Mouse (Mus musculus): Measurements from ENCODE around the gene Endod1. TPM values are rescaled to one million over a fixed set of nuclear protein-coding genes. Genes with fewer than 3 reads are reported as not detected.

Gene Endod1
- polyA plus RNA-seq, 1 experiment, result 123 TPM

- peaks cover 11% of the 10 kb centered on the region; the same call in 1 of the 2 replicates for H3K4me1 ChIP-seq (ENCODE audit: control insufficient read depth, insufficient read depth, low read length)
- peak; percentile 74 to 86 for DNase-seq
- no peak; the same call in 1 of the 2 replicates for TF ChIP-seq POLR2A (IDR thresholded peaks at IDR 0.05; ENCODE audit: borderline replicate concordance, insufficient read depth, low read length)
- no peak for TF ChIP-seq CTCF (IDR thresholded peaks at IDR 0.05; ENCODE audit: borderline replicate concordance, insufficient read depth, low read depth, low read length)
- H3K27me3 ChIP-seq (ENCODE audit: control insufficient read depth, insufficient read depth, low read length), result no peaks in the 10 kb centered on the region
- H3K27ac ChIP-seq (ENCODE audit: insufficient read depth, low read length), result peak overlapping the region; percentile 62
- WGBS, result 5% methylated on average over 4 of the region's 4 CpGs
- no peak overlapping the region for H3K4me3 ChIP-seq (replicated peaks; ENCODE audit: insufficient read depth, low read depth, low read length)
Measured at GRCm38 (mm10) chr9:14389050-14389621, 7.8 kb upstream of the Endod1 start.

GRCm38 (mm10) chr9:14388001-14388400 lies 6.7 kb upstream of the Endod1 start:
- peak overlapping the region; percentile 18; the same call in 1 of the 2 replicates for H3K27ac ChIP-seq (ENCODE audit: insufficient read depth, low read length)
- WGBS, result 92% methylated on average over 1 of the region's 1 CpGs
- peaks cover 11% of the 10 kb centered on the region; the same call in 1 of the 2 replicates for H3K4me1 ChIP-seq (ENCODE audit: control insufficient read depth, insufficient read depth, low read length)
- TF ChIP-seq POLR2A (IDR thresholded peaks at IDR 0.05; ENCODE audit: borderline replicate concordance, insufficient read depth, low read length) (no peak), CTCF (IDR thresholded peaks at IDR 0.05; ENCODE audit: borderline replicate concordance, insufficient read depth, low read depth, low read length) (no peak)
- no peak overlapping the region for H3K4me3 ChIP-seq (replicated peaks; ENCODE audit: insufficient read depth, low read depth, low read length)
- H3K27me3 ChIP-seq (ENCODE audit: control insufficient read depth, insufficient read depth, low read length), result no peaks in the 10 kb centered on the region
- no peak for DNase-seq

- TF ChIP-seq POLR2A (IDR thresholded peaks at IDR 0.05; ENCODE audit: borderline replicate concordance, insufficient read depth, low read length) (no peak), CTCF (IDR thresholded peaks at IDR 0.05; ENCODE audit: borderline replicate concordance, insufficient read depth, low read depth, low read length) (no peak)
- Histone ChIP-seq H3K4me1 (ENCODE audit: control insufficient read depth, insufficient read depth, low read length) (peaks cover 11% of the 10 kb centered on the region; the same call in 1 of the 2 replicates), H3K27ac (ENCODE audit: insufficient read depth, low read length) (no peak overlapping the region), H3K27me3 (ENCODE audit: control insufficient read depth, insufficient read depth, low read length) (no peaks in the 10 kb centered on the region), H3K4me3 (replicated peaks; ENCODE audit: insufficient read depth, low read depth, low read length) (no peak overlapping the region)
- no peak for DNase-seq
- WGBS, result 94% methylated on average over 9 of the region's 9 CpGs
Measured at GRCm38 (mm10) chr9:14386831-14387230, 5.5 kb upstream of the Endod1 start.

GRCm38 (mm10) chr9:14385665-14386064 lies 4.4 kb upstream of the Endod1 start:
- no peak overlapping the region for H3K4me3 ChIP-seq (replicated peaks; ENCODE audit: insufficient read depth, low read depth, low read length)
- no peak for DNase-seq
- H3K27ac ChIP-seq (ENCODE audit: insufficient read depth, low read length), result no peak overlapping the region
- TF ChIP-seq CTCF (IDR thresholded peaks at IDR 0.05; ENCODE audit: borderline replicate concordance, insufficient read depth, low read depth, low read length) (no peak), POLR2A (IDR thresholded peaks at IDR 0.05; ENCODE audit: borderline replicate concordance, insufficient read depth, low read length) (no peak)
- whole genome bisulfite sequencing, result 89% methylated on average over 8 of the region's 8 CpGs
- H3K27me3 ChIP-seq (ENCODE audit: control insufficient read depth, insufficient read depth, low read length), result no peaks in the 10 kb centered on the region
- H3K4me1 ChIP-seq (ENCODE audit: control insufficient read depth, insufficient read depth, low read length), result peaks cover 11% of the 10 kb centered on the region; the same call in 1 of the 2 replicates

GRCm38 (mm10) chr9:14383186-14383920 lies 2.0 kb upstream of the Endod1 start:
- H3K4me1 ChIP-seq (ENCODE audit: control insufficient read depth, insufficient read depth, low read length), result peaks cover 11% of the 10 kb centered on the region
- no peaks in the 10 kb centered on the region for H3K27me3 ChIP-seq (ENCODE audit: control insufficient read depth, insufficient read depth, low read length)
- no peak overlapping the region; the same call in 1 of the 2 replicates for H3K27ac ChIP-seq (ENCODE audit: insufficient read depth, low read length)
- no peak for TF ChIP-seq POLR2A (IDR thresholded peaks at IDR 0.05; ENCODE audit: borderline replicate concordance, insufficient read depth, low read length)
- no peak for TF ChIP-seq CTCF (IDR thresholded peaks at IDR 0.05; ENCODE audit: borderline replicate concordance, insufficient read depth, low read depth, low read length)
- DNase-seq, result no peak
- WGBS, result 92% methylated on average over 4 of the region's 4 CpGs
- H3K4me3 ChIP-seq (replicated peaks; ENCODE audit: insufficient read depth, low read depth, low read length), result no peak overlapping the region

- no peak for DNase-seq
- 83% methylated on average over 5 of the region's 5 CpGs for WGBS
- TF ChIP-seq CTCF (IDR thresholded peaks at IDR 0.05; ENCODE audit: borderline replicate concordance, insufficient read depth, low read depth, low read length), result no peak
- no peak for TF ChIP-seq POLR2A (IDR thresholded peaks at IDR 0.05; ENCODE audit: borderline replicate concordance, insufficient read depth, low read length)
- Histone ChIP-seq H3K4me1 (ENCODE audit: control insufficient read depth, insufficient read depth, low read length) (peaks cover 17% of the 10 kb centered on the region), H3K4me3 (replicated peaks; ENCODE audit: insufficient read depth, low read depth, low read length) (no peak overlapping the region), H3K27me3 (ENCODE audit: control insufficient read depth, insufficient read depth, low read length) (no peaks in the 10 kb centered on the region), H3K27ac (ENCODE audit: insufficient read depth, low read length) (peak overlapping the region; percentile 73; the same call in 1 of the 2 replicates)
Measured at GRCm38 (mm10) chr9:14382256-14382791, 1.0 kb upstream of the Endod1 start.

DNA sequence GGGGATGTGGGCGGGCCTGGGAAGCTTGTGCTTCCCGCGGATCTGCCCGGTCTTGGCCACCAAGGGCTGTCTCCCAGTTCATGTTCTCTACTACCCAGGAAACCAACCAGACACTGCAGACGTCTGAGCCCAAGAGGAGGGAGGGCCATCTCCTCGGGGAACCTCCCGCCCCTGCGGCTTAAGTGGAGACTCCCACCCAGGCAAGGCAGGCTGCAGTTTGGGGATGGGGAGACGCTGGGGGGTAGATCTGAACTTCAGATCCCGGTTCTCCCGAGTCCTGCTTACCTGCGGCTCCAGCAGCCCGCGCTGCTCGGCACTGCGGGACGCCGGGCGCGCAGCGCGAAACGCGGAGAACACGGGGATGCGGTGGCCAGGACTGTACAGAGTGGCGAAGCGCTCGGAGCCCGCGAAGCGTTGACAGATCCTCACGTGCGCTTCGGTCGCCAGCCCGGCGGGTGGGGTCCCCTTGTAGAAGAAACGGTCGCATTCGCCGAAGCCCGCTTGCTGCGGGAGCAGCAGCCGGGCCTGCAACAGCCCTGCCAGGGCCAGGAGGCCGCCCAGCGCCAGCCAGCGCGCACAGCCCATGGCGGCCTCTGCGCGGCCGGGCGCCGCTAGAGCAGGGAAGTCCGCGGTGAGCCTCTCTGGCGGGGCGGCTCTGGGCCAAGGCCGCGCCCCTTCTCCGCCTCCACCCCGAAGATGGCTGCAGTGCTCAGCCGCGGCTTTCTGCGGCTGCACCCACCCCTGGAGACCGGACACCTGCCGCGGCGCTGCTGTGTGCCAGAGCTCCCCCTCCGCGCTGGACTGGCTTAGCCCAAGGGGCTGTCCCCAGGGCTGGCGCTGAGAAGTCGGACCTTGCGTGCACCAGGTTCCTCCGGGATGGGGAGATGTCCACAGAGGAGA lies 671 bp downstream of the Endod1 start:
- Histone ChIP-seq H3K27me3 (ENCODE audit: control insufficient read depth, insufficient read depth, low read length) (no peaks in the 10 kb centered on the region), H3K27ac (ENCODE audit: insufficient read depth, low read length) (peak overlapping the region; percentile 96), H3K4me3 (replicated peaks; ENCODE audit: insufficient read depth, low read depth, low read length) (peak overlapping the region; percentile 81), H3K4me1 (ENCODE audit: control insufficient read depth, insufficient read depth, low read length) (peaks cover 17% of the 10 kb centered on the region)
- peak; percentile 89 to 91 for DNase-seq
- under 1% methylated on average over 76 of the region's 76 CpGs for WGBS
- TF ChIP-seq POLR2A (IDR thresholded peaks at IDR 0.05; ENCODE audit: borderline replicate concordance, insufficient read depth, low read length) (peak; percentile 78; the same call in 1 of the 2 replicates), CTCF (IDR thresholded peaks at IDR 0.05; ENCODE audit: borderline replicate concordance, insufficient read depth, low read depth, low read length) (no peak)
